Mouse (Mus musculus) lung, adult 2 months (tissue): Measurements from ENCODE around the gene Bsg. TPM values are rescaled to one million over a fixed set of nuclear protein-coding genes. Genes with fewer than 3 reads are reported as not detected.

Source experiments
- DNase-seq: peaks from one replicate; pipeline ENCODE4 v3.0.0; 2022
- H3K4me1 ChIP-seq: fragments of 200-500 bp; 2 replicates; pipeline ENCODE4 v1.6.1; 2011; ENCODE audit warnings: low read length; ENCODE audit not compliant: control insufficient read depth, insufficient read depth
- H3K4me3 ChIP-seq: fragments of 200-500 bp; replicated peaks from 2 replicates; pipeline ENCODE3; 2011; ENCODE audit warnings: low read depth, mild to moderate bottlenecking, control low read depth, low read length; ENCODE audit errors: extremely low read depth
- CTCF ChIP-seq: fragments of 200-500 bp; IDR thresholded peaks from 2 replicates; pipeline ENCODE4 v1.5.1; 2011; ENCODE audit warnings: mild to moderate bottlenecking, low read length, control low read depth; ENCODE audit not compliant: insufficient read depth
- POLR2A ChIP-seq: fragments of 200-500 bp; IDR thresholded peaks from 2 replicates; pipeline ENCODE4 v1.6.1; 2011; ENCODE audit warnings: low read depth, mild to moderate bottlenecking, control low read depth, low read length, borderline replicate concordance; ENCODE audit errors: extremely low read depth
- WGBS: fragments of 180-500 bp; shearing (Covaris S2); methylation state at CpG from one replicate; pipeline ENCODE4 v1.1.7; 2018; 5-methylcytosine and 5-hydroxymethylcytosine counted together
- polyA plus RNA-seq: library from polyadenylated mRNA; depleted of rRNA; stranded (reverse); fragments of >200 nt; gene quantifications from 2 replicates; pipeline ENCODE4 v1.2.3, GENCODE M21; 2012

Bsg gene
- polyA plus RNA-seq, 1 experiment = 692 TPM

DNA sequence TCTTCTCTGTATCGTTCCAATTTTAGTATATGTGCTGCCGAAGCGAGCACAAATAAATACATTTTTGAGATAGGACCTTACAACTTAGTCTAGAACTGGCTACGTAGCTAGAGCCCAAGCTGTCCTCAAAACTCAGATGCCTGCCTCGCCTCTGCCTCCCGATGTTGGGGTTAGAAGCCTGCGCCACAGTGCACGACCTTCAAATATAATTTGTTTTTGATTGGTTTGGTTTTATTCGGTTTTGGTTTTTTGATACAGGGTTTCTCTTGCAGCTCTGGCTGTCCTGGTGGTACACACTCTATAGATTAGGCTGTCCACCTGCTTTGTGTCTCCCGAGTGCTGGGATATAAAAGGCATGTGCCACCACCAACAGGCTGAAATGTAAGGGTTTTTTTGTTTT, 750 bp upstream of the Bsg start:
- TF ChIP-seq POLR2A (no peak), CTCF (no peak)
- Histone ChIP-seq H3K4me1 (peaks cover 28% of the 10 kb centered on the region), H3K4me3 (no peak overlapping the region)
- 80% methylated on average over 10 of the region's 10 CpGs for WGBS
- no peak for DNase-seq

GRCm38 (mm10) chr10:79704970-79705360, 674 bp downstream of the Bsg start:
- TF ChIP-seq POLR2A (no peak), CTCF (no peak)
- Histone ChIP-seq H3K4me1 (peaks cover 28% of the 10 kb centered on the region), H3K4me3 (peak overlapping the region; percentile 86)
- WGBS = 5% methylated on average over 10 of the region's 10 CpGs
- no peak for DNase-seq

DNA sequence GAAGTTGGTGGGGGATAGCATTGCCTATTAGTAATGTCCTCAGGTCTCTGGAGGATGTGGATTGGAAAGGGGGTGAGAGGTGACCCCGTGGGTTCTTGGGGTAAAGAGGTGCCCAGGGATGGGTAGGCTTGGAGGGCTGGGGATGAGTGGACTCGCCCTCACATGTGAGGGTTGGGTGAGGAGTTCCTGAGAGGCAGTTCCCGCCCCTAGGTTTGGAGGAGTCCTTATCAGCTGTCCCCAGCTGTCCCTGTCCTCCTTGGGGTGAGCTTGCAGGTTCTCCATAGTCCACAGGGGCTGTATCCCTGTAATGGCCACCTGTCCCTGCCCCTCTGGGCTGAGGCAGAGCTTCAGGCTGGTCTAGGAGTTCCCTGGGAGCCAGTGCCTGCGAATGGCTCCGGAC, 1.7 kb downstream of the Bsg start:
- TF ChIP-seq CTCF (no peak), POLR2A (no peak)
- 64% methylated on average over 5 of the region's 5 CpGs for WGBS
- no peak for DNase-seq
- Histone ChIP-seq H3K4me1 (peaks cover 28% of the 10 kb centered on the region), H3K4me3 (no peak overlapping the region)

GRCm38 (mm10) chr10:79706406-79707094, 2.3 kb downstream of the Bsg start:
- H3K4me3 ChIP-seq = no peak overlapping the region

DNA sequence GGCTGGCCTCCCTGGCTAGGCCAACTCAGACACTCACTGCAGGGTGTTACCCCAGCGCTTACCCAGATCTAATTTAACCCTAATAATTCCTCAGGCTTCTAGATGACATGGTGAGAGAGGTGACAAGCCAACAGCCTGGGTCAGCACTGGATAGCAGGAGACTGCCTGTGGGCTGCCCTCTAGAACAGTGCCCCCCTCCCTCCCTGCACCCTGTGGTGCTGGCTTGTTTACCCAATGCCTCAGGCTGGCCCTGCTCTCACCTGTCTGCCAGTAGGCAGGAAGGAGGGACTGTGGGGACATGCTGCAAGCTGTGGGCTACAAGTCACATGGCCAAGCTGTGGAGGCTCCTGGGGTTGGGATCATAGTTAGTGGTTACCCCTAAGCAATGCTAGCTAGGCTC, 2.9 kb downstream of the Bsg start:
- no peak for DNase-seq
- TF ChIP-seq CTCF = no peak
- no peak for TF ChIP-seq POLR2A
- no peak overlapping the region for H3K4me3 ChIP-seq
- WGBS = 48% methylated on average over 1 of the region's 1 CpGs
- peaks cover 28% of the 10 kb centered on the region for H3K4me1 ChIP-seq

More at GRCm38 (mm10) chr10:79706406-79707094, 2.3 kb downstream of the Bsg start:
- H3K4me1 ChIP-seq = peaks cover 28% of the 10 kb centered on the region
- TF ChIP-seq POLR2A = no peak
- TF ChIP-seq CTCF = no peak
- 42% methylated on average over 5 of the region's 5 CpGs for WGBS
- peak; percentile 19 for DNase-seq

DNA sequence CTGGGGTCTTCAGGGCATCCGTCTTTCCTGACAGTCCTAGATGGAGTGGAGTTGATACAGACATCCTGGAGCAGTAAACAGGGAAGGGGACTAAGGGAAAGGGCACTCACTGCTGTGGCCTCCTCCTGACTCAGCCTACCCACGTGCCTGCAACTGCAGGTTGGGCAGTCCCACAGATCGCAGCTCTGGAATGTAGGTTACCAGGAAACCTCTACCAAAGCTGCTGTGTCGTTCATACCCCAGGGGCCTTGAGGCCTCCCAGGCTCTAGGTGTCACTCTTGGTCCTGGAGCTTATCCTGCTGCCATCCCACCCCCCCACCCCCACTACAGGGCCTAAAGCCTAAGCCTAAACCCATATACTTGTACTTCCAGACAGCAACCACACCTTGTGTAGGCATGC, 3.5 kb downstream of the Bsg start:
- no peak for DNase-seq
- 55% methylated on average over 4 of the region's 4 CpGs for WGBS
- peaks cover 28% of the 10 kb centered on the region for H3K4me1 ChIP-seq
- H3K4me3 ChIP-seq = no peak overlapping the region
- TF ChIP-seq POLR2A = no peak
- no peak for TF ChIP-seq CTCF

DNA sequence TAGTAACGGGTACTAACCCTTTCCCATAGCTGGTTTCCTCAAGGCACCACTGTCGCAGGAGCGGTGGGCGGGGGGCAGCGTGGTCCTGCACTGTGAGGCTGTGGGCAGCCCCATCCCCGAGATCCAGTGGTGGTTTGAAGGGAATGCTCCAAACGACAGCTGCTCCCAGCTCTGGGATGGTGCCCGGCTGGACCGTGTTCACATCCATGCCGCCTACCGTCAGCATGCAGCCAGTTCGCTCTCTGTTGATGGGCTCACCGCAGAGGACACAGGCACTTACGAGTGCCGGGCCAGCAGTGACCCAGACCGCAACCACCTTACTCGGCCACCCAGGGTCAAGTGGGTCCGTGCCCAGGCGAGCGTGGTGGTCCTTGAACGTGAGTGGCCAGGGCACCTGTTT, 4.4 kb downstream of the Bsg start:
- peak; percentile 14 for DNase-seq
- TF ChIP-seq CTCF (no peak), POLR2A (no peak)
- H3K4me3 ChIP-seq = no peak overlapping the region
- 70% methylated on average over 21 of the region's 21 CpGs for WGBS
- H3K4me1 ChIP-seq = peaks cover 26% of the 10 kb centered on the region

DNA sequence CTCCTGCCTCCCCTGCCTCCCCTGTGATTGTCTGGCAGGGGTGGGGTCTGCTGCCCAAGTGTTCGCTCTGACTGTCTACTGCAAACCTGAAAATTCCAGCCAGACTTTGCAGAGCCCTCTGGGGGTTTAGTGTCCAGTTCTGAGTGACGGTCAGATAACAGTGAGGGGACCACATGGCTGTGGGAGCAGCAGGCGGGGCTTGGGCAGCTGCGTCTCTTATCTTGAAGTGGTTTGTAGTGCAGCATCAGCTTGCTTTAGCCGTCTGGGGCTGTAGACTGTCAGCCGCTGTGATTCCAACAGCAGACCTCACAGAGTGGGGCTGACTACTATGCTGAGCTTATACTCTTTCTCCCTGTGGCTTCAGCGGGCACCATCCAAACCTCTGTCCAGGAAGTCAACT, 5.0 kb downstream of the Bsg start:
- H3K4me3 ChIP-seq = no peak overlapping the region
- H3K4me1 ChIP-seq = peaks cover 26% of the 10 kb centered on the region
- DNase-seq = no peak
- 56% methylated on average over 7 of the region's 7 CpGs for WGBS
- TF ChIP-seq CTCF (no peak), POLR2A (no peak)

DNA sequence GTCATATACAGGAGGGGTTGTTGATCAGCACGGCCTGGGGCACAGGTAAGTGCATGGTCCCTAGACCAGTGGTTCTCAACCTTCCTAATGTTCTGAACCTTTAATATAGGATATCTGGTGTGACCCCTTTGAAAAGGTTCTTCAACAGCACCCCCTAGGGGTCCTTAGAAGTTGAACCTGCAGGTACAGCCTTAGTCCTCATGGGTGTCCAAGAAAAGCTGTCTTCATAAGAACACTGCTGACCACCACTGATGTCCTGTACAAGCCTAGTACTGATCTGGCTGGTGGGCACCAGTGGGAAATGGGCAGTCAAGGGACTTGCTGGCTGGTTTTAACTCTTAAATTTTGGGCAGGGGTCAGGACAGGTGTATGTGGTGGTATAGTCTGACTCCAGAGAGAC, 7.7 kb downstream of the Bsg start:
- 74% methylated on average over 1 of the region's 1 CpGs for WGBS
- TF ChIP-seq POLR2A = no peak
- 0 out of 2 replicates have a peak, but pooled peaks have one; percentile 13 for TF ChIP-seq CTCF
- Histone ChIP-seq H3K4me1 (peaks cover 5% of the 10 kb centered on the region), H3K4me3 (no peak overlapping the region)
- DNase-seq = peak; percentile 13

DNA sequence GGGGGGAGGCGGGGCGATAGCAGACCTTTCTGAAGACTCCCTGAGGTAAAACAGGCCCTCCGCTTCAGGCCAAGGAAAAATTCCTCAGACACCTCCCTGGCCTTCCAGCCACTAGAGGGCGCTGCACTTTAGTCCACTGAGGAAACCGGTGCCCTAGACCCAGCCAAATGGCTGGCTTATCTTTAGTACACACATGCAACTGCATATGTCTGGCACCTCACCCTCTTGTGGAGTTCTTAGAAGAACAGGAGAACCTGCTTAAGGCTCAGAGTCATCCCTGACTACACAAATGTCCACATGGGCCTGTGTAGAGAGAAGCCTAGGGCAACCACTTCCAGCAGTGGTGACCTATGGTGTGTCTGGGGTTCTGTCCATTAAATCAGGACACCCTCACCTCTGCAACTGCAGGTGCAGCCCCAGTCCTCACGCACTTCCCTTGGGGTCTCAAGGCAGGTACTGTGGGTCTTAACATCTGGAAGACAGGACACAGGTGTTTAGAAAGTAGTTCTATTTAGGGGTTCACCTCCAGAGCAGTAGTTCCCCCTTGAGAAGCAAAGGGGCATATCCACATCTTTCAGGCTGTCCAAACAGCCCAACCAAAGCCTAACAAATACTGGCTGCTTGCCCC, 8.3 kb downstream of the Bsg start:
- peak; percentile 77 for DNase-seq

More for the DNA sequence above, 8.3 kb downstream of the Bsg start:
- peaks cover 2% of the 10 kb centered on the region for H3K4me1 ChIP-seq
- TF ChIP-seq POLR2A (no peak), CTCF (peak; percentile 86)
- no peak overlapping the region for H3K4me3 ChIP-seq
- WGBS = 22% methylated on average over 4 of the region's 6 CpGs
